Mouse (Mus musculus) brain, embryonic 14.5 days (tissue): Measurements from ENCODE around the gene Tex22. TPM values are rescaled to one million over a fixed set of nuclear protein-coding genes. Genes with fewer than 3 reads are reported as not detected.

ENCODE experiments used
- DNase-seq: peaks from one replicate; pipeline ENCODE4 v3.0.0-alpha.2; 2011; ENCODE audit warnings: low read depth
- CTCF ChIP-seq: fragments of 200-500 bp; IDR thresholded peaks from 2 replicates; pipeline ENCODE4 v1.5.1; 2012; ENCODE audit warnings: inconsistent platforms, mild to moderate bottlenecking, moderate library complexity, borderline replicate concordance; ENCODE audit not compliant: insufficient read depth, insufficient read length; ENCODE audit errors: extremely low read depth
- POLR2A ChIP-seq: fragments of 200-500 bp; IDR thresholded peaks from 2 replicates; pipeline ENCODE4 v1.6.1; 2012; ENCODE audit warnings: mild to moderate bottlenecking, inconsistent platforms, borderline replicate concordance; ENCODE audit not compliant: poor library complexity, insufficient read depth, insufficient read length, severe bottlenecking; ENCODE audit errors: extremely low read depth
- polyA plus RNA-seq: library from polyadenylated mRNA; depleted of rRNA; stranded (reverse); fragments of >200 nt; gene quantifications from 2 replicates; pipeline ENCODE4 v1.2.3, GENCODE M21; 2012

Gene Tex22
- polyA plus RNA-seq, 1 experiment = 0.14 TPM

DNA sequence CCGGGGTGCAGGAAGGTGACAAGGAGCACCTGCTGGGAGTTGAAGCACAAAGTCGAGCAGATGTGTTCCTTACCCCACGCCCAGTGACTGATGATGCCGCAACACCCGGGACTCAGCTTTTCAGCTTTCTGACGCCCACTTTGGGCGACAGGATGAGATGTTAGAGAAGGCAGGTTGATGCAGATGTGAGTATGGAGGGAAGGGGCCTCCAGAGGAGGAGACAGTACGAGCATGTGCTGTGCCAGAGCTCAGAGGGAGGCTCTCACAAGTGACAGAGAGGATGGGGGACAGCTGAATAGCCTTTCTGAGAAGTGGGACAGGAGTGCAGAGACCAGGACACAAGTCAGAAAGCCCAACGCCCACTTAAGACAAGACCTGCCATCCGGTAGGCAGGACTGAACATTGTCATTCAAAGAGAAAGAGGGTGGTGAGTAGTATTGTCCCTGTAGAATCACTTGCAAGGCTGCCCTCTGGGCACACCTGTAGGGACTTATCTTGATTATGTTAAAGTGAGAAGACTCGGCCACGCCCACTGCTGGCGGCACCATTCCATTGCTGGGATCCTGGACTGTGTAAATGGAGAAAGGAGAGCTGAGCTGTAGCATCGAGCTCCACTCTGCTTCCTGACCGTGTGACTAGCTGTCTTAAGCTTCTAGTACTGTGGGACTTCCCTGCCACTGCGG, 40.7 kb downstream of the Tex22 start:
- TF ChIP-seq POLR2A (no peak), CTCF (no peak)
- DNase-seq = no peak

GRCm38 (mm10) chr12:113119516-113120410, 45.5 kb downstream of the Tex22 start:
- DNase-seq = peak; percentile 85
- TF ChIP-seq CTCF = peak; percentile 88; the same call in 1 of the 2 replicates
- no peak for TF ChIP-seq POLR2A

GRCm38 (mm10) chr12:113124726-113125125, 50.4 kb downstream of the Tex22 start:
- DNase-seq = no peak
- TF ChIP-seq CTCF (no peak), POLR2A (no peak)

DNA sequence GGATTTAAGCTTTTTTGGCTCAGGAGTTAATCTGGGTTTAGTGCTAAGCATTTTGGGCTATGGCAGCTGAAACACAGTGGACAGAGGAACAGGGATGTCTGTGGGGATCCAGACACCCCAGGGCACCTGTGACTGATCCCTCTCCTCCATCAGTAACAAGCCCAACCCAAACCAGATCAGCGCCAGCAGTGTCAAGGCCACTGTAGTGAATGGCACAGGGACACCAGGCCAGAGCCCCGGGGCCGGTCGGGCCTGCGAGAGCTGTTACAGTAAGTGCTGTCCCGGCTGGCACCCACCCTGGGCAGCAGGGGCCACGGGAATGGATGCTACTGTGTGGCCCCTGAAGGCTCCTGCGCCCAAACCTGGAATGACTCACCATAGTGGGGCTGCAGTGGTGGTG, 56.4 kb downstream of the Tex22 start:
- TF ChIP-seq POLR2A (no peak), CTCF (no peak)
- no peak for DNase-seq

GRCm38 (mm10) chr12:113131601-113132000, 57.3 kb downstream of the Tex22 start:
- DNase-seq = no peak
- TF ChIP-seq CTCF (no peak), POLR2A (no peak)

- no peak for DNase-seq
- no peak for TF ChIP-seq POLR2A
- TF ChIP-seq CTCF = no peak
Observed at GRCm38 (mm10) chr12:113132567-113132966, 58.3 kb downstream of the Tex22 start.

DNA sequence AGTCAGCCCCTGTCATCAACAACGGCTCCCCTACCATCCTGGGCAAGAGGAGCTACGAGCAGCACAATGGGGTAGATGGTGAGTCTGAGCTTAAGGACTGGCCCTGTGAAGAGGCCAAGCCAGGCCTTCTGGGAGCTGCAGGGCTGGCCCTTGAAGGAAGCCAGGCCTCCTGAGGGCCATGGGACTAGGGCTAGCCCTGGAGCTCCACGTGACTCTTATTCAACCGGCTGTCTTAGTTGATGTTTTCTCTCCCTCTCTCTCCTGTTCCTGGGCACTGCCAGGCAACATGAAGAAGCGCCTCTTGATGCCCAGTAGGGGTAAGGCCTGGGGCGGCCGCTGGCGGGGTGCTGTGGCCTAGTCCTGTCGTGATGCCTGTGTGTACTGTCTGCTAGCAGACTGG, 59.0 kb downstream of the Tex22 start:
- no peak for DNase-seq
- TF ChIP-seq POLR2A (no peak), CTCF (no peak)

GRCm38 (mm10) chr12:113133861-113134403, 59.6 kb downstream of the Tex22 start:
- DNase-seq = no peak
- TF ChIP-seq POLR2A (no peak), CTCF (no peak)

DNA sequence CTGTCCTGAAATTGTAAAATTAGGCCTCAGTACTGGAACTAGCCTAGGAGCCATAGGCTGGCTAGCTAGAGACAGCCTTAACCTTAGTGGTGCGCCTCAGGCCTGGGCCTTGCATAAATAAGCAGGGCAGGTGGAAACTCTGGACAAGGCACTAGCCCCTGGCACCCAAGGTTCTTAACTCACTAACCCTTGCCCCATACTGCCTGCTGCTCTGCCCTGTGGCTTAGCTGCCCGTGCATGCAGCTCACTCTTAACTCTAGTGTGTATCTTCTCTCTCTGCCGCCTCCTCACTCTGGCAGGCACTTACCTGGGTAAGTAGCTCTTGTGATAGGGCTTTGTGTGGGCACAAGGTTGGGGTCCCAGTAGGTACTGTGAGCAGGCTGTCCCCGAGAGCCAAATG, 60.2 kb downstream of the Tex22 start:
- no peak for TF ChIP-seq POLR2A
- no peak for DNase-seq

- no peak for DNase-seq
- no peak for TF ChIP-seq POLR2A
- TF ChIP-seq CTCF = no peak
Observed at GRCm38 (mm10) chr12:113135401-113135800, 61.1 kb downstream of the Tex22 start.

- no peak for DNase-seq
- no peak for TF ChIP-seq CTCF
- no peak for TF ChIP-seq POLR2A
Observed at GRCm38 (mm10) chr12:113136492-113137020, 62.3 kb downstream of the Tex22 start.
